Mouse (Mus musculus): ENCODE results near the gene Lrrk1. TPM values are rescaled to one million over a fixed set of nuclear protein-coding genes. Genes with fewer than 3 reads are reported as not detected.

Gene Lrrk1
- polyA plus RNA-seq, 1 experiment from 2014 or later: 26.0 TPM

GRCm38 (mm10) chr7:66260295-66260694, 127.9 kb downstream of the Lrrk1 start:
- WGBS: 76% methylated on average over 8 of the region's 8 CpGs
- Histone ChIP-seq H3K36me3 (peaks cover 22% of the 10 kb centered on the region), H3K27me3 (no peaks in the 10 kb centered on the region), H3K9ac (no peak overlapping the region), H3K27ac (no peak overlapping the region), H3K9me3 (no peaks in the 10 kb centered on the region), H3K4me1 (peaks cover 43% of the 10 kb centered on the region), H3K4me2 (no peak overlapping the region), H3K4me3 (no peak overlapping the region)
- no peak for ATAC-seq (ENCODE audit: borderline replicate concordance, extremely low read depth, low FRiP score, low TSS enrichment)

- Histone ChIP-seq H3K4me2 (no peak overlapping the region), H3K27me3 (no peaks in the 10 kb centered on the region), H3K36me3 (peaks cover 21% of the 10 kb centered on the region), H3K4me1 (peaks cover 48% of the 10 kb centered on the region), H3K27ac (peak overlapping the region; percentile 76), H3K9me3 (no peaks in the 10 kb centered on the region), H3K9ac (no peak overlapping the region), H3K4me3 (no peak overlapping the region)
- ATAC-seq (ENCODE audit: borderline replicate concordance, extremely low read depth, low FRiP score, low TSS enrichment): no peak
- 65% methylated on average over 14 of the region's 14 CpGs for WGBS
Measured at GRCm38 (mm10) chr7:66259436-66260206, 128.5 kb downstream of the Lrrk1 start.

- ATAC-seq (ENCODE audit: borderline replicate concordance, extremely low read depth, low FRiP score, low TSS enrichment): peak; percentile 48; the same call in 1 of the 2 replicates
- Histone ChIP-seq H3K27me3 (no peaks in the 10 kb centered on the region), H3K36me3 (peaks cover 18% of the 10 kb centered on the region), H3K4me2 (no peak overlapping the region), H3K9ac (no peak overlapping the region), H3K9me3 (no peaks in the 10 kb centered on the region), H3K27ac (peak overlapping the region; percentile 86), H3K4me3 (no peak overlapping the region), H3K4me1 (peaks cover 48% of the 10 kb centered on the region)
- WGBS: 47% methylated on average over 5 of the region's 5 CpGs
Measured at GRCm38 (mm10) chr7:66258997-66259396, 129.2 kb downstream of the Lrrk1 start.

GRCm38 (mm10) chr7:66257232-66257631, 130.9 kb downstream of the Lrrk1 start:
- Histone ChIP-seq H3K9ac (no peak overlapping the region), H3K27ac (peak overlapping the region; percentile 86)
- WGBS: 48% methylated on average over 5 of the region's 5 CpGs

GRCm38 (mm10) chr7:66256441-66256840, 131.7 kb downstream of the Lrrk1 start:
- Histone ChIP-seq H3K36me3 (no peaks in the 10 kb centered on the region; the same call in 1 of the 2 replicates), H3K4me1 (peaks cover 48% of the 10 kb centered on the region), H3K27ac (peak overlapping the region; percentile 86), H3K9ac (no peak overlapping the region), H3K4me2 (no peak overlapping the region), H3K27me3 (no peaks in the 10 kb centered on the region), H3K4me3 (no peak overlapping the region), H3K9me3 (no peaks in the 10 kb centered on the region)
- no peak for ATAC-seq (ENCODE audit: borderline replicate concordance, extremely low read depth, low FRiP score, low TSS enrichment)
- WGBS: 81% methylated on average over 5 of the region's 5 CpGs

More at GRCm38 (mm10) chr7:66257232-66257631, 130.9 kb downstream of the Lrrk1 start:
- no peaks in the 10 kb centered on the region for H3K27me3 ChIP-seq
- peaks cover 7% of the 10 kb centered on the region for H3K36me3 ChIP-seq
- no peak overlapping the region for H3K4me2 ChIP-seq
- peak; percentile 50 for ATAC-seq (ENCODE audit: borderline replicate concordance, extremely low read depth, low FRiP score, low TSS enrichment)
- no peak overlapping the region for H3K4me3 ChIP-seq
- peaks cover 48% of the 10 kb centered on the region for H3K4me1 ChIP-seq
- H3K9me3 ChIP-seq: no peaks in the 10 kb centered on the region

GRCm38 (mm10) chr7:66254993-66255392, 133.2 kb downstream of the Lrrk1 start:
- Histone ChIP-seq H3K4me1 (peaks cover 36% of the 10 kb centered on the region), H3K4me3 (no peak overlapping the region), H3K9me3 (no peaks in the 10 kb centered on the region), H3K9ac (no peak overlapping the region), H3K27ac (peak overlapping the region; percentile 32; the same call in 1 of the 2 replicates), H3K4me2 (no peak overlapping the region), H3K36me3 (no peaks in the 10 kb centered on the region), H3K27me3 (no peaks in the 10 kb centered on the region)
- 79% methylated on average over 8 of the region's 8 CpGs for WGBS
- no peak for ATAC-seq (ENCODE audit: borderline replicate concordance, extremely low read depth, low FRiP score, low TSS enrichment)

- peaks cover 30% of the 10 kb centered on the region for H3K4me1 ChIP-seq
- WGBS: 77% methylated on average over 8 of the region's 8 CpGs
Measured at GRCm38 (mm10) chr7:66253975-66254651, 134.0 kb downstream of the Lrrk1 start.

GRCm38 (mm10) chr7:66250030-66250429, 138.1 kb downstream of the Lrrk1 start:
- peak; percentile 65; the same call in 1 of the 2 replicates for ATAC-seq (ENCODE audit: borderline replicate concordance, extremely low read depth, low FRiP score, low TSS enrichment)
- no peak overlapping the region for H3K4me2 ChIP-seq
- peaks cover 14% of the 10 kb centered on the region; the same call in 1 of the 2 replicates for H3K4me1 ChIP-seq
- no peak overlapping the region for H3K4me3 ChIP-seq
- 19% methylated on average over 6 of the region's 6 CpGs for WGBS
- H3K9ac ChIP-seq: no peak overlapping the region
- H3K27ac ChIP-seq: no peak overlapping the region
- no peaks in the 10 kb centered on the region for H3K27me3 ChIP-seq
- no peaks in the 10 kb centered on the region for H3K9me3 ChIP-seq
- H3K36me3 ChIP-seq: no peaks in the 10 kb centered on the region

More at GRCm38 (mm10) chr7:66253975-66254651, 134.0 kb downstream of the Lrrk1 start:
- Histone ChIP-seq H3K9ac (no peak overlapping the region), H3K27ac (no peak overlapping the region), H3K4me2 (no peak overlapping the region), H3K36me3 (no peaks in the 10 kb centered on the region), H3K4me3 (no peak overlapping the region), H3K9me3 (no peaks in the 10 kb centered on the region), H3K27me3 (no peaks in the 10 kb centered on the region)
- no peak for ATAC-seq (ENCODE audit: borderline replicate concordance, extremely low read depth, low FRiP score, low TSS enrichment)

GRCm38 (mm10) chr7:66249426-66249825, 138.7 kb downstream of the Lrrk1 start:
- Histone ChIP-seq H3K9me3 (no peaks in the 10 kb centered on the region), H3K4me2 (no peak overlapping the region), H3K27ac (no peak overlapping the region), H3K4me1 (peaks cover 11% of the 10 kb centered on the region; the same call in 1 of the 2 replicates), H3K27me3 (no peaks in the 10 kb centered on the region), H3K4me3 (no peak overlapping the region), H3K36me3 (no peaks in the 10 kb centered on the region), H3K9ac (no peak overlapping the region)
- 69% methylated on average over 3 of the region's 3 CpGs for WGBS
- ATAC-seq (ENCODE audit: borderline replicate concordance, extremely low read depth, low FRiP score, low TSS enrichment): no peak

GRCm38 (mm10) chr7:66249020-66249419, 139.1 kb downstream of the Lrrk1 start:
- H3K4me1 ChIP-seq: peaks cover 11% of the 10 kb centered on the region; the same call in 1 of the 2 replicates
- 54% methylated on average over 2 of the region's 2 CpGs for WGBS
- ATAC-seq (ENCODE audit: borderline replicate concordance, extremely low read depth, low FRiP score, low TSS enrichment): no peak

GRCm38 (mm10) chr7:66248270-66248669, 139.9 kb downstream of the Lrrk1 start:
- no peak overlapping the region for H3K9ac ChIP-seq
- H3K36me3 ChIP-seq: no peaks in the 10 kb centered on the region
- no peak overlapping the region for H3K4me2 ChIP-seq
- H3K9me3 ChIP-seq: no peaks in the 10 kb centered on the region
- peaks cover 11% of the 10 kb centered on the region; the same call in 1 of the 2 replicates for H3K4me1 ChIP-seq
- ATAC-seq (ENCODE audit: borderline replicate concordance, extremely low read depth, low FRiP score, low TSS enrichment): no peak
- H3K27me3 ChIP-seq: no peaks in the 10 kb centered on the region
- H3K27ac ChIP-seq: no peak overlapping the region
- H3K4me3 ChIP-seq: no peak overlapping the region

More at GRCm38 (mm10) chr7:66249020-66249419, 139.1 kb downstream of the Lrrk1 start:
- no peaks in the 10 kb centered on the region for H3K9me3 ChIP-seq
- no peaks in the 10 kb centered on the region for H3K36me3 ChIP-seq
- no peak overlapping the region for H3K27ac ChIP-seq
- no peak overlapping the region for H3K9ac ChIP-seq
- H3K27me3 ChIP-seq: no peaks in the 10 kb centered on the region
- no peak overlapping the region for H3K4me2 ChIP-seq
- no peak overlapping the region for H3K4me3 ChIP-seq
